Mouse (Mus musculus) hindbrain, embryonic 16.5 days (tissue): ENCODE measurements around the gene Ylpm1. TPM values are rescaled to one million over a fixed set of nuclear protein-coding genes. Genes with fewer than 3 reads are reported as not detected.

Source experiments
- ATAC-seq: fragments of 200-750 bp; cut with Nextera tagmentation; 2 replicates; pipeline ENCODE4 v1.8.0; 2017; ENCODE audit warnings: moderate TSS enrichment, moderate library complexity
- H3K27ac ChIP-seq: fragments of 300-500 bp; sonication (generic); 2 replicates; pipeline ENCODE4 v1.5.1; 2014; ENCODE audit warnings: low read depth, mild to moderate bottlenecking, control low read depth, low read length, moderate library complexity
- H3K27me3 ChIP-seq: fragments of 300-500 bp; sonication (generic); replicated peaks from 2 replicates; pipeline ENCODE4 v1.6.1; 2014; ENCODE audit warnings: low read length; ENCODE audit not compliant: control insufficient read depth, insufficient read depth
- H3K36me3 ChIP-seq: fragments of 300-500 bp; sonication (generic); 2 replicates; pipeline ENCODE4 v1.6.1; 2014; ENCODE audit warnings: mild to moderate bottlenecking, low read length, moderate library complexity, mixed read lengths; ENCODE audit not compliant: control insufficient read depth, insufficient read depth
- H3K4me1 ChIP-seq: fragments of 300-500 bp; sonication (generic); 2 replicates; pipeline ENCODE4 v1.6.1; 2014; ENCODE audit warnings: low read depth, low read length; ENCODE audit not compliant: control insufficient read depth, insufficient read depth
- H3K4me2 ChIP-seq: fragments of 300-500 bp; sonication (generic); 2 replicates; pipeline ENCODE4 v1.6.1; 2014; ENCODE audit warnings: mild to moderate bottlenecking, low read length, control low read depth, moderate library complexity
- H3K4me3 ChIP-seq: fragments of 300-500 bp; sonication (generic); 2 replicates; pipeline ENCODE4 v1.5.1; 2014; ENCODE audit warnings: mild to moderate bottlenecking, low read length, control low read depth, moderate library complexity
- H3K9ac ChIP-seq: fragments of 300-500 bp; sonication (generic); 2 replicates; pipeline ENCODE4 v1.6.1; 2014; ENCODE audit warnings: low read depth, mild to moderate bottlenecking, control low read depth, low read length, moderate library complexity
- H3K9me3 ChIP-seq: fragments of 300-500 bp; sonication (generic); 2 replicates; pipeline ENCODE4 v1.6.1; 2014; ENCODE audit warnings: mild to moderate bottlenecking, low read length, moderate library complexity; ENCODE audit not compliant: control insufficient read depth
- WGBS: fragments of 180-500 bp; shearing (Covaris S2); extraction: QIAGEN DNeasy Blood & Tissue Kit; methylation state at CpG from one replicate; pipeline ENCODE4 v1.1.7; 2014; 5-methylcytosine and 5-hydroxymethylcytosine counted together
- polyA plus RNA-seq: library from polyadenylated mRNA; unstranded; fragments of >200 nt; fragmentation: Nextera tagmentation; extraction: Ambion mirVana; gene quantifications from 2 replicates; pipeline ENCODE4 v1.2.1, GENCODE M21; 2015

Ylpm1 gene
- polyA plus RNA-seq, 1 experiment from 2014 or later = 28.7 TPM

GRCm38 (mm10) chr12:85110698-85111592, 114.8 kb downstream of the Ylpm1 start, which contains the start of the genes Prox2 and Dlst:
TSS of gene Prox2 (minus strand) at chr12:85110759.
TSS of gene Dlst (plus strand) at chr12:85110833.
- Histone ChIP-seq H3K9ac (peak within 1 kb of the TSS; percentile 100), H3K27ac (peak within 1 kb of the TSS; percentile 90)
- WGBS = under 1% methylated on average over 82 of the region's 83 CpGs

GRCm38 (mm10) chr12:85112550-85113251, 116.6 kb downstream of the Ylpm1 start:
- peaks cover 22% of the 10 kb centered on the region for H3K4me1 ChIP-seq
- WGBS = 93% methylated on average over 7 of the region's 7 CpGs
- ATAC-seq = no peak
- no peaks in the 10 kb centered on the region for H3K27me3 ChIP-seq
- no peak overlapping the region for H3K27ac ChIP-seq
- peaks cover 5% of the 10 kb centered on the region; the same call in 1 of the 2 replicates for H3K36me3 ChIP-seq
- no peak overlapping the region for H3K4me3 ChIP-seq
- H3K4me2 ChIP-seq = peak overlapping the region; percentile 86
- no peaks in the 10 kb centered on the region for H3K9me3 ChIP-seq
- no peak overlapping the region for H3K9ac ChIP-seq

More at GRCm38 (mm10) chr12:85110698-85111592, 114.8 kb downstream of the Ylpm1 start, which contains the start of the genes Prox2 and Dlst:
- Histone ChIP-seq H3K27me3 (no peaks in the 10 kb centered on the region), H3K9me3 (no peaks in the 10 kb centered on the region), H3K4me2 (peak within 1 kb of the TSS; percentile 86), H3K36me3 (peaks cover 5% of the 10 kb centered on the region; the same call in 1 of the 2 replicates), H3K4me3 (peak within 1 kb of the TSS; percentile 99), H3K4me1 (peaks cover 22% of the 10 kb centered on the region)
- peak; percentile 98 for ATAC-seq

- no peaks in the 10 kb centered on the region for H3K9me3 ChIP-seq
- H3K4me1 ChIP-seq = peaks cover 22% of the 10 kb centered on the region
- no peak overlapping the region for H3K4me3 ChIP-seq
- no peak overlapping the region for H3K4me2 ChIP-seq
- no peak overlapping the region for H3K27ac ChIP-seq
- H3K27me3 ChIP-seq = no peaks in the 10 kb centered on the region
- WGBS = 94% methylated on average over 3 of the region's 3 CpGs
- no peak overlapping the region for H3K9ac ChIP-seq
- ATAC-seq = no peak
- H3K36me3 ChIP-seq = peaks cover 8% of the 10 kb centered on the region
These were observed 117.2 kb downstream of the Ylpm1 start for GRCm38 (mm10) chr12:85113337-85113736.

- H3K9me3 ChIP-seq = no peaks in the 10 kb centered on the region
- H3K9ac ChIP-seq = no peak overlapping the region
- H3K27me3 ChIP-seq = no peaks in the 10 kb centered on the region
- H3K4me1 ChIP-seq = peaks cover 22% of the 10 kb centered on the region
- H3K4me3 ChIP-seq = no peak overlapping the region
- WGBS = 95% methylated on average over 3 of the region's 3 CpGs
- no peak overlapping the region for H3K4me2 ChIP-seq
- ATAC-seq = no peak
- no peak overlapping the region for H3K27ac ChIP-seq
- H3K36me3 ChIP-seq = peaks cover 11% of the 10 kb centered on the region
These were observed 117.8 kb downstream of the Ylpm1 start for GRCm38 (mm10) chr12:85113917-85114316.

- H3K4me3 ChIP-seq = no peak overlapping the region
- H3K27ac ChIP-seq = no peak overlapping the region
- 77% methylated on average over 7 of the region's 7 CpGs for WGBS
- peaks cover 16% of the 10 kb centered on the region for H3K36me3 ChIP-seq
- no peaks in the 10 kb centered on the region for H3K9me3 ChIP-seq
- H3K9ac ChIP-seq = no peak overlapping the region
- no peak overlapping the region for H3K4me2 ChIP-seq
- H3K4me1 ChIP-seq = peaks cover 18% of the 10 kb centered on the region
- no peaks in the 10 kb centered on the region for H3K27me3 ChIP-seq
- no peak for ATAC-seq
These were observed 119.6 kb downstream of the Ylpm1 start for GRCm38 (mm10) chr12:85115678-85116077.

Other genes starting within 250 kb of the Ylpm1 start
- gene Npc2, start 223.2 kb upstream of the Ylpm1 start, polyA plus RNA-seq = 57.6 and 59.6 TPM in 2 replicates
- gene Isca2, start 223.1 kb upstream of the Ylpm1 start, polyA plus RNA-seq = 140 and 142 TPM in 2 replicates
- gene Ltbp2, start 119.8 kb upstream of the Ylpm1 start, polyA plus RNA-seq = 0.20 and 0.31 TPM in 2 replicates
- gene Fcf1, start 25.4 kb upstream of the Ylpm1 start, polyA plus RNA-seq = 72.8 and 74.8 TPM in 2 replicates
- 29.3 and 36.0 TPM in 2 replicates for gene Arel1, start 25.4 kb upstream of the Ylpm1 start, polyA plus RNA-seq
- gene Prox2, start 114.4 kb downstream of the Ylpm1 start, polyA plus RNA-seq = 1.2 and 1.6 TPM in 2 replicates
- 122 and 129 TPM in 2 replicates for gene Dlst, start 114.5 kb downstream of the Ylpm1 start, polyA plus RNA-seq
- gene Rps6kl1, start 154.9 kb downstream of the Ylpm1 start, polyA plus RNA-seq = 39.0 and 39.4 TPM in 2 replicates
- gene Pgf, start 181.5 kb downstream of the Ylpm1 start, polyA plus RNA-seq = 11.7 and 13.1 TPM in 2 replicates
- gene Eif2b2, start 223.2 kb downstream of the Ylpm1 start, polyA plus RNA-seq = 80.1 and 82.3 TPM in 2 replicates